Mouse (Mus musculus) hindbrain, embryonic 14.5 days (tissue): ENCODE data around the gene Rnf216. TPM values are rescaled to one million over a fixed set of nuclear protein-coding genes. Genes with fewer than 3 reads are reported as not detected.

Source experiments
- ATAC-seq: fragments of 200-750 bp; cut with Nextera tagmentation; 2 replicates; pipeline ENCODE4 v1.8.0; 2017; ENCODE audit warnings: moderate number of reproducible peaks, mild to moderate bottlenecking, moderate TSS enrichment, moderate library complexity; ENCODE audit not compliant: low FRiP score
- DNase-seq: peaks from one replicate; pipeline ENCODE4 v3.0.0-alpha.2; 2015; ENCODE audit warnings: low spot score
- H3K27ac ChIP-seq: fragments of 300-500 bp; sonication (generic); 2 replicates; pipeline ENCODE4 v1.5.1; 2014; ENCODE audit warnings: mild to moderate bottlenecking, moderate library complexity
- H3K27me3 ChIP-seq: fragments of 300-500 bp; sonication (generic); 2 replicates; pipeline ENCODE4 v1.6.1; 2014; ENCODE audit warnings: mild to moderate bottlenecking, low read length, mixed read lengths; ENCODE audit not compliant: control insufficient read depth, insufficient read depth
- H3K36me3 ChIP-seq: fragments of 300-500 bp; sonication (generic); replicated peaks from 2 replicates; pipeline ENCODE4 v1.6.1; 2014; ENCODE audit not compliant: control insufficient read depth, insufficient read depth
- H3K4me1 ChIP-seq: fragments of 300-500 bp; sonication (generic); replicated peaks from 2 replicates; pipeline ENCODE4 v1.6.1; 2014; ENCODE audit warnings: antibody characterized with exemption, low read length, mixed read lengths; ENCODE audit not compliant: control insufficient read depth, insufficient read depth
- H3K4me2 ChIP-seq: fragments of 300-500 bp; sonication (generic); replicated peaks from 2 replicates; pipeline ENCODE4 v1.6.1; 2014; ENCODE audit warnings: mild to moderate bottlenecking, moderate library complexity
- H3K4me3 ChIP-seq: fragments of 300-500 bp; sonication (generic); replicated peaks from 2 replicates; pipeline ENCODE4 v1.5.1; 2014; ENCODE audit warnings: mild to moderate bottlenecking, low read length
- H3K9ac ChIP-seq: fragments of 300-500 bp; sonication (generic); 2 replicates; pipeline ENCODE4 v1.6.1; 2014
- H3K9me3 ChIP-seq: fragments of 300-500 bp; sonication (generic); 2 replicates; pipeline ENCODE4 v1.6.1; 2016; ENCODE audit warnings: low read length; ENCODE audit not compliant: control insufficient read depth
- WGBS: fragments of 180-500 bp; shearing (Covaris S2); extraction: QIAGEN DNeasy Blood & Tissue Kit; methylation state at CpG from one replicate; pipeline ENCODE4 v1.1.7; 2014; 5-methylcytosine and 5-hydroxymethylcytosine counted together
- polyA plus RNA-seq: library from polyadenylated mRNA; unstranded; fragments of >200 nt; fragmentation: Nextera tagmentation; extraction: Ambion mirVana; gene quantifications from 2 replicates; pipeline ENCODE4 v1.2.1, GENCODE M21; 2014

Gene Rnf216
- polyA plus RNA-seq, 1 experiment from 2014 or later: 29.8 TPM

- peak overlapping the region; percentile 89 for H3K9ac ChIP-seq
- peak; percentile 74 for DNase-seq
- no peaks in the 10 kb centered on the region for H3K27me3 ChIP-seq
- H3K4me1 ChIP-seq: peaks cover 32% of the 10 kb centered on the region
- no peaks in the 10 kb centered on the region for H3K9me3 ChIP-seq
- peak overlapping the region; percentile 75 for H3K4me2 ChIP-seq
- ATAC-seq: no peak
- 19% methylated on average over 17 of the region's 17 CpGs for WGBS
- H3K36me3 ChIP-seq: peaks cover 26% of the 10 kb centered on the region
- H3K27ac ChIP-seq: peak overlapping the region; percentile 90
- H3K4me3 ChIP-seq: peak overlapping the region; percentile 59
Measured at GRCm38 (mm10) chr5:142963705-142964494, 148.9 kb downstream of the Rnf216 start.

- Histone ChIP-seq H3K9ac (peak overlapping the region; percentile 89), H3K36me3 (peaks cover 19% of the 10 kb centered on the region), H3K27me3 (no peaks in the 10 kb centered on the region), H3K9me3 (no peaks in the 10 kb centered on the region), H3K4me3 (peak overlapping the region; percentile 59), H3K4me2 (peak overlapping the region; percentile 75), H3K4me1 (peaks cover 32% of the 10 kb centered on the region), H3K27ac (peak overlapping the region; percentile 90)
- peak; percentile 54 for DNase-seq
- WGBS: 2% methylated on average over 13 of the region's 13 CpGs
- ATAC-seq: no peak
Measured at GRCm38 (mm10) chr5:142963003-142963704, 149.6 kb downstream of the Rnf216 start.

- H3K4me1 ChIP-seq: peaks cover 32% of the 10 kb centered on the region
- H3K27ac ChIP-seq: peak overlapping the region; percentile 90
- peaks cover 15% of the 10 kb centered on the region for H3K36me3 ChIP-seq
- H3K27me3 ChIP-seq: no peaks in the 10 kb centered on the region
- peak overlapping the region; percentile 75 for H3K4me2 ChIP-seq
- H3K9ac ChIP-seq: peak overlapping the region; percentile 89
- no peaks in the 10 kb centered on the region for H3K9me3 ChIP-seq
- peak overlapping the region; percentile 59 for H3K4me3 ChIP-seq
- ATAC-seq (0 out of 2 replicates have a peak, but pooled peaks have one; percentile 1), DNase-seq (no peak)
- 1% methylated on average over 11 of the region's 11 CpGs for WGBS
Measured at GRCm38 (mm10) chr5:142962444-142962961, 150.3 kb downstream of the Rnf216 start.

GRCm38 (mm10) chr5:142961881-142962443 is 150.8 kb downstream of the Rnf216 start:
- peak overlapping the region; percentile 59 for H3K4me3 ChIP-seq
- WGBS: under 1% methylated on average over 41 of the region's 43 CpGs
- H3K4me2 ChIP-seq: peak overlapping the region; percentile 75
- peaks cover 32% of the 10 kb centered on the region for H3K4me1 ChIP-seq
- peaks cover 10% of the 10 kb centered on the region; the same call in 1 of the 2 replicates for H3K36me3 ChIP-seq
- no peaks in the 10 kb centered on the region for H3K27me3 ChIP-seq
- H3K9ac ChIP-seq: peak overlapping the region; percentile 89
- H3K27ac ChIP-seq: peak overlapping the region; percentile 90
- DNase-seq (peak; percentile 71), ATAC-seq (peak; percentile 59)
- no peaks in the 10 kb centered on the region for H3K9me3 ChIP-seq

- ATAC-seq (peak; percentile 29), DNase-seq (peak; percentile 59)
- Histone ChIP-seq H3K27ac (peak overlapping the region; percentile 90), H3K4me3 (peak overlapping the region; percentile 59), H3K4me1 (peaks cover 28% of the 10 kb centered on the region), H3K4me2 (peak overlapping the region; percentile 75), H3K36me3 (peaks cover 6% of the 10 kb centered on the region; the same call in 1 of the 2 replicates), H3K9ac (peak overlapping the region; percentile 89), H3K9me3 (no peaks in the 10 kb centered on the region), H3K27me3 (no peaks in the 10 kb centered on the region)
- under 1% methylated on average over 15 of the region's 15 CpGs for WGBS
Measured at GRCm38 (mm10) chr5:142961398-142961880, 151.4 kb downstream of the Rnf216 start.

GRCm38 (mm10) chr5:142960775-142961271 is 152.0 kb downstream of the Rnf216 start:
- Histone ChIP-seq H3K9ac (peak overlapping the region; percentile 89), H3K4me1 (peaks cover 24% of the 10 kb centered on the region), H3K27me3 (no peaks in the 10 kb centered on the region), H3K4me2 (peak overlapping the region; percentile 75), H3K4me3 (peak overlapping the region; percentile 59), H3K36me3 (no peaks in the 10 kb centered on the region; the same call in 1 of the 2 replicates), H3K27ac (peak overlapping the region; percentile 90), H3K9me3 (no peaks in the 10 kb centered on the region)
- no peak for ATAC-seq
- 0% methylated on average over 59 of the region's 59 CpGs for WGBS
- peak; percentile 42 for DNase-seq

- no peaks in the 10 kb centered on the region for H3K27me3 ChIP-seq
- H3K27ac ChIP-seq: peak within 1 kb of the TSS; percentile 90
- H3K4me3 ChIP-seq: peak within 1 kb of the TSS; percentile 59
- ATAC-seq: peak; percentile 67
- peaks cover 16% of the 10 kb centered on the region for H3K4me1 ChIP-seq
- H3K4me2 ChIP-seq: peak within 1 kb of the TSS; percentile 75
- H3K36me3 ChIP-seq: no peaks in the 10 kb centered on the region
- H3K9ac ChIP-seq: peak within 1 kb of the TSS; percentile 89
- no peaks in the 10 kb centered on the region for H3K9me3 ChIP-seq
- peak; percentile 96 for DNase-seq
- 7% methylated on average over 44 of the region's 44 CpGs for WGBS
Measured at GRCm38 (mm10) chr5:142959576-142960556, 152.9 kb downstream of the Rnf216 start, which contains the start of gene Fscn1. TSS of gene Fscn1 (plus strand) at chr5:142960343.

GRCm38 (mm10) chr5:142959156-142959555 is 153.6 kb downstream of the Rnf216 start:
- no peaks in the 10 kb centered on the region for H3K27me3 ChIP-seq
- DNase-seq: no peak
- ATAC-seq: no peak
- H3K4me3 ChIP-seq: no peak overlapping the region
- no peaks in the 10 kb centered on the region for H3K36me3 ChIP-seq
- 72% methylated on average over 4 of the region's 4 CpGs for WGBS
- no peak overlapping the region for H3K4me2 ChIP-seq
- no peak overlapping the region for H3K27ac ChIP-seq
- no peaks in the 10 kb centered on the region for H3K9me3 ChIP-seq
- H3K4me1 ChIP-seq: peaks cover 9% of the 10 kb centered on the region
- H3K9ac ChIP-seq: no peak overlapping the region
